Mouse (Mus musculus) MEL (cell line): Measurements from ENCODE around the gene Styx. TPM values are rescaled to one million over a fixed set of nuclear protein-coding genes. Genes with fewer than 3 reads are reported as not detected.

Source experiments
- DNase-seq: peaks from one replicate; pipeline ENCODE4 v3.0.0; 2011; ENCODE audit warnings: low read depth, low spot score
- H3K27ac ChIP-seq: 2 replicates; pipeline ENCODE4 v1.5.1; 2012; ENCODE audit warnings: low read depth, mild to moderate bottlenecking, control low read depth, low read length, moderate library complexity; ENCODE audit not compliant: control insufficient read depth
- H3K27me3 ChIP-seq, 2 experiments: fragments of 150-350 bp in 1 of 2; sonication (generic) in 1 of 2; 2 replicates each; pipeline ENCODE4 v1.6.1; 2012; ENCODE audit warnings: low read length in 2 of 2, mild to moderate bottlenecking in 2 of 2, improper control_type of control experiment in 1 of 2, moderate library complexity in 1 of 2; ENCODE audit not compliant: insufficient read depth in 2 of 2, control insufficient read depth in 1 of 2
- H3K36me3 ChIP-seq, 2 experiments: 2 replicates each; pipeline ENCODE4 v1.6.1; 2012 to 2014; ENCODE audit warnings: low read length in 2 of 2, improper control_type of control experiment in 1 of 2, inconsistent platforms in 1 of 2, mild to moderate bottlenecking in 1 of 2; ENCODE audit not compliant: insufficient read depth in 2 of 2, control insufficient read depth in 1 of 2
- H3K4me1 ChIP-seq, 2 experiments: fragments of 150-350 bp in 1 of 2; sonication (generic) in 1 of 2; 2 replicates each; pipeline ENCODE4 v1.6.1; 2012; ENCODE audit warnings: low read length in 2 of 2, improper control_type of control experiment in 1 of 2, mild to moderate bottlenecking in 1 of 2; ENCODE audit not compliant: insufficient read depth in 2 of 2, control insufficient read depth in 1 of 2
- H3K4me3 ChIP-seq, 2 experiments: fragments of 150-350 bp in 1 of 2; sonication (generic) in 1 of 2; 2 replicates each; pipeline ENCODE4 v1.5.1; 2012; ENCODE audit warnings: low read depth in 2 of 2, low read length in 2 of 2, mild to moderate bottlenecking in 2 of 2, moderate library complexity in 2 of 2, control low read depth in 1 of 2, improper control_type of control experiment in 1 of 2; ENCODE audit not compliant: control insufficient read depth in 1 of 2, insufficient read depth in 1 of 2
- H3K79me2 ChIP-seq: 2 replicates; pipeline ENCODE4 v1.6.1; 2012; ENCODE audit warnings: mild to moderate bottlenecking, low read length, moderate library complexity; ENCODE audit not compliant: control insufficient read depth, poor library complexity, insufficient read depth
- H3K9ac ChIP-seq: 2 replicates; pipeline ENCODE4 v1.6.1; 2012; ENCODE audit warnings: low read depth, mild to moderate bottlenecking, control low read depth, low read length, moderate library complexity; ENCODE audit not compliant: control insufficient read depth, poor library complexity, severe bottlenecking
- H3K9me3 ChIP-seq: fragments of 150-350 bp; sonication (generic); replicated peaks from 2 replicates; pipeline ENCODE4 v1.6.1; 2012; ENCODE audit warnings: mild to moderate bottlenecking, low read length, improper control_type of control experiment, moderate library complexity; ENCODE audit not compliant: insufficient read depth
- CHD1 ChIP-seq: IDR thresholded peaks from 2 replicates; pipeline ENCODE4 v1.6.1; 2012; ENCODE audit warnings: low read depth, mild to moderate bottlenecking, inconsistent platforms, low read length, improper control_type of control experiment
- CTCF ChIP-seq, 3 experiments: IDR thresholded peaks in 2 of 3; conservative IDR thresholded peaks in 1 of 3; 2 replicates each; pipeline ENCODE4 v1.5.1; 2011 to 2012; ENCODE audit warnings: low read length in 3 of 3, low read depth in 2 of 3, mild to moderate bottlenecking in 2 of 3, improper control_type of control experiment in 1 of 3, inconsistent platforms in 1 of 3, mixed read lengths in 1 of 3, moderate library complexity in 1 of 3; ENCODE audit not compliant: control insufficient read depth in 1 of 3, insufficient read depth in 1 of 3, poor library complexity in 1 of 3, severe bottlenecking in 1 of 3
- E2F4 ChIP-seq: IDR thresholded peaks from 2 replicates; pipeline ENCODE4 v1.6.1; 2011; ENCODE audit warnings: low read depth, low read length, improper control_type of control experiment, borderline replicate concordance
- ELF1 ChIP-seq: IDR thresholded peaks from 2 replicates; pipeline ENCODE4 v1.6.1; 2014; ENCODE audit warnings: low read depth, mild to moderate bottlenecking, inconsistent platforms, low read length, improper control_type of control experiment, moderate library complexity
- EP300 ChIP-seq, 2 experiments: IDR thresholded peaks; 2 replicates each; pipeline ENCODE4 v1.6.1; 2011; ENCODE audit warnings: improper control_type of control experiment in 2 of 2, low read length in 2 of 2, low read depth in 1 of 2, mild to moderate bottlenecking in 1 of 2
- ETS1 ChIP-seq: IDR thresholded peaks from 2 replicates; pipeline ENCODE4 v1.6.1; 2012; ENCODE audit warnings: low read depth, mild to moderate bottlenecking, inconsistent platforms, low read length, improper control_type of control experiment, moderate library complexity
- GABPA ChIP-seq: IDR thresholded peaks from 2 replicates; pipeline ENCODE4 v1.6.1; 2012; ENCODE audit warnings: low read depth, mild to moderate bottlenecking, inconsistent platforms, low read length, improper control_type of control experiment, moderate library complexity
- GATA1 ChIP-seq: IDR thresholded peaks from 2 replicates; pipeline ENCODE4 v1.6.1; 2011; ENCODE audit warnings: low read depth, low read length, improper control_type of control experiment
- JUND ChIP-seq: IDR thresholded peaks from 2 replicates; pipeline ENCODE4 v1.6.1; 2011; ENCODE audit warnings: low read depth, mild to moderate bottlenecking, improper control_type of control experiment, low read length
- MAFK ChIP-seq: IDR thresholded peaks from 2 replicates; pipeline ENCODE4 v1.6.1; 2011; ENCODE audit warnings: low read depth, mild to moderate bottlenecking, low read length, improper control_type of control experiment, borderline replicate concordance
- MAX ChIP-seq: IDR thresholded peaks from 2 replicates; pipeline ENCODE4 v1.6.1; 2011; ENCODE audit warnings: low read length, improper control_type of control experiment
- MAZ ChIP-seq: IDR thresholded peaks from 2 replicates; pipeline ENCODE4 v1.6.1; 2012; ENCODE audit warnings: low read depth, mild to moderate bottlenecking, inconsistent platforms, low read length, improper control_type of control experiment
- MEF2A ChIP-seq: IDR thresholded peaks from 2 replicates; pipeline ENCODE4 v1.6.1; 2014; ENCODE audit warnings: low read depth, mild to moderate bottlenecking, inconsistent platforms, low read length, improper control_type of control experiment; ENCODE audit not compliant: poor library complexity, insufficient replicate concordance, severe bottlenecking; ENCODE audit errors: extremely low read depth
- MXI1 ChIP-seq: IDR thresholded peaks from 2 replicates; pipeline ENCODE4 v1.6.1; 2011; ENCODE audit warnings: mild to moderate bottlenecking, low read depth, low read length, improper control_type of control experiment
- MYB ChIP-seq: IDR thresholded peaks from 2 replicates; pipeline ENCODE4 v1.6.1; 2011; ENCODE audit warnings: mild to moderate bottlenecking, low read depth, low read length, improper control_type of control experiment
- MYC ChIP-seq: IDR thresholded peaks from 2 replicates; pipeline ENCODE4 v1.6.1; 2011; ENCODE audit warnings: low read depth, mild to moderate bottlenecking, low read length, improper control_type of control experiment, moderate library complexity
- NRF1 ChIP-seq: IDR thresholded peaks from 2 replicates; pipeline ENCODE4 v1.6.1; 2014; ENCODE audit warnings: low read depth, mild to moderate bottlenecking, inconsistent platforms, low read length, improper control_type of control experiment, moderate library complexity; ENCODE audit not compliant: poor library complexity, insufficient read depth, severe bottlenecking
- POLR2A ChIP-seq, 2 experiments: IDR thresholded peaks; 2 replicates each; pipeline ENCODE4 v1.6.1; 2011 to 2012; ENCODE audit warnings: low read length in 2 of 2, mild to moderate bottlenecking in 2 of 2, control low read depth in 1 of 2, improper control_type of control experiment in 1 of 2, low read depth in 1 of 2, moderate library complexity in 1 of 2; ENCODE audit not compliant: control insufficient read depth in 1 of 2, insufficient read depth in 1 of 2, poor library complexity in 1 of 2
- RCOR1 ChIP-seq: IDR thresholded peaks from 2 replicates; pipeline ENCODE4 v1.6.1; 2012; ENCODE audit warnings: low read depth, mild to moderate bottlenecking, inconsistent platforms, low read length, improper control_type of control experiment
- SIN3A ChIP-seq: IDR thresholded peaks from 2 replicates; pipeline ENCODE4 v1.6.1; 2012; ENCODE audit warnings: low read length, improper control_type of control experiment, inconsistent platforms
- TAL1 ChIP-seq: IDR thresholded peaks from 2 replicates; pipeline ENCODE4 v1.6.1; 2012; ENCODE audit warnings: mild to moderate bottlenecking, inconsistent platforms, low read length, moderate library complexity, mixed read lengths
- TBP ChIP-seq: IDR thresholded peaks from 2 replicates; pipeline ENCODE4 v1.8.0; 2011; ENCODE audit warnings: low read depth, low read length, improper control_type of control experiment
- TCF12 ChIP-seq: IDR thresholded peaks from 2 replicates; pipeline ENCODE4 v1.6.1; 2014; ENCODE audit warnings: low read depth, mild to moderate bottlenecking, inconsistent platforms, low read length, improper control_type of control experiment, moderate library complexity
- UBTF ChIP-seq: IDR thresholded peaks from 2 replicates; pipeline ENCODE4 v1.6.1; 2012; ENCODE audit warnings: low read depth, mild to moderate bottlenecking, inconsistent platforms, low read length, improper control_type of control experiment, moderate library complexity, borderline replicate concordance; ENCODE audit not compliant: insufficient read depth
- ZC3H11A ChIP-seq: IDR thresholded peaks from 2 replicates; pipeline ENCODE4 v1.6.1; 2012; ENCODE audit warnings: low read depth, mild to moderate bottlenecking, inconsistent platforms, low read length, improper control_type of control experiment
- ZKSCAN1 ChIP-seq: IDR thresholded peaks from 2 replicates; pipeline ENCODE4 v1.6.1; 2012; ENCODE audit warnings: low read depth, mild to moderate bottlenecking, inconsistent platforms, low read length, improper control_type of control experiment, moderate library complexity
- ZMIZ1 ChIP-seq: IDR thresholded peaks from 2 replicates; pipeline ENCODE4 v1.6.1; 2012; ENCODE audit warnings: low read depth, mild to moderate bottlenecking, inconsistent platforms, low read length, improper control_type of control experiment, moderate library complexity
- ZNF384 ChIP-seq: IDR thresholded peaks from 2 replicates; pipeline ENCODE4 v1.6.1; 2012; ENCODE audit warnings: low read depth, mild to moderate bottlenecking, inconsistent platforms, low read length, improper control_type of control experiment
- polyA plus RNA-seq, 2 experiments: library from polyadenylated mRNA; stranded (reverse) in 1 of 2; unstranded in 1 of 2; fragments of >175 nt in 1 of 2; fragments of >200 nt in 1 of 2; gene quantifications; 2 replicates each; pipeline versions ENCODE4 v1.2.1 to v1.2.4; 2012; ENCODE audit warnings: low replicate concordance in 2 of 2, low read depth in 1 of 2; ENCODE audit not compliant: insufficient read length in 2 of 2, insufficient read depth in 1 of 2, missing spikeins in 1 of 2
- total RNA-seq: library from RNA; depleted of rRNA; stranded (reverse); fragments of 300-350 nt; gene quantifications from 2 replicates; pipeline ENCODE4 v1.2.3, GENCODE M21; 2012

Styx gene
- total and polyA plus RNA-seq, 3 experiments: 18.0 to 27.2 TPM; not detected in 1

DNA sequence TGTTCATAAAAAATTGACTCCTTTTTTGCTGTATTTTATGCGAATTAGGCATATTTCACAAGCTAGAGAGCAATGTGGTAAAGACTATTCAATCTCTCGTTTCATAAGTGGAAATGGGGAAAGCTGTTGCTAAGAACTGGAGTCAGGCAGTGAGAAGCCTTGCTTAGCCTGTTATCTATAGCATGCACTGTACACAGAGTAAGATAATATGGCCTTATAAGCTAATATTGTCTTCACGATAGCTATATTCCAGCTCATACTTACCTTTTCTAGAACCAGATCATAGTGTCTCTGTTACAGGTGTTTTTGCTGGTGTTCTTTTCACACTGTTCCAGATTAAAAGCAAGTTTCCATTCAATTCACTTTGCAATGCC lies 31.7 kb upstream of the Styx start:
- Histone ChIP-seq H3K36me3 (peaks cover 0 to 49% of the 10 kb centered on the region in 2 experiments; a peak in 3 of 4 replicates), H3K4me1 (peaks cover 26 to 30% of the 10 kb centered on the region in 2 experiments), H3K27me3 (no peaks in the 10 kb centered on the region), H3K79me2 (peaks cover 40% of the 10 kb centered on the region), H3K27ac (peak overlapping the region; percentile 82), H3K9me3 (no peaks in the 10 kb centered on the region), H3K4me3 (peak overlapping the region; percentile 10 to 70), H3K9ac (peak overlapping the region; percentile 88)
- DNase-seq: peak; percentile 81
- TF ChIP-seq MAZ (no peak), POLR2A (IDR thresholded peaks at IDR 0.05; ENCODE audit: control insufficient read depth in 1 of 2, insufficient read depth in 1 of 2, low read depth in 1 of 2, low read length in 2 of 2, poor library complexity in 1 of 2) (no peak), TBP (peak; percentile 58; the same call in 1 of the 2 replicates), TCF12 (peak; percentile 91), ZKSCAN1 (no peak), MEF2A (no peak), ZMIZ1 (no peak), ETS1 (peak; percentile 82), CTCF (IDR thresholded peaks at IDR 0.05 in 2 of 3, conservative IDR thresholded peaks at IDR 0.05 in 1 of 3; ENCODE audit: control insufficient read depth in 1 of 3, insufficient read depth in 1 of 3, low read depth in 2 of 3, low read length in 3 of 3, poor library complexity in 1 of 3, severe bottlenecking in 1 of 3) (no peak), CHD1 (peak; percentile 51; the same call in 1 of the 2 replicates), GATA1 (peak; percentile 98), MYC (no peak), MYB (no peak), TAL1 (peak; percentile 76), RCOR1 (peak; percentile 82; the same call in 1 of the 2 replicates), SIN3A (peak; percentile 79), MXI1 (0 out of 2 replicates have a peak, but pooled peaks have one; percentile 36), E2F4 (no peak), MAFK (no peak), ZC3H11A (no peak), EP300 (IDR thresholded peaks at IDR 0.05; ENCODE audit: low read depth in 1 of 2, low read length in 2 of 2) (peak; percentile 86 to 89)

DNA sequence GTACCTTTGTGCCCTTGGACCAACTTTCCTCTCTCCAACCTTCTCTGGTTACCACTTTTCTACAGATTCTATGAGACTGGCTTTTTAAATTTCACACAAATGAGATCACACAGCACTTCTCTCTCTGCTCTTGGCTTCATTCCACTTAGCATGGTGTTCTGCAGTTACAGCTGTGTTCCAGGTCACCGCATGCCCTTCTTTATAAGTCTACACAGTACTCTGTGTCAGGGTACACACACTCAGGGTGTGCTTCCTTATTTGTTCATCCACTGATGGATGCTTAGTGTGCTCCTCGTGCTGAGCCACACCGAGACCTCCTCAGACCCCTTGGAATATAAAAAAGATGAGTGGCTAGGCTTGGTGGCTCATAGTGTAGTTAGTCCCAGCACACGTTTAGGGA lies 30.8 kb upstream of the Styx start:
- peak; percentile 68 for DNase-seq
- Histone ChIP-seq H3K27ac (peak overlapping the region; percentile 100), H3K9me3 (no peaks in the 10 kb centered on the region), H3K4me3 (peak overlapping the region in 1 of 2 experiments; percentile 8; a peak in 1 of 4 replicates), H3K9ac (peak overlapping the region; percentile 79), H3K36me3 (peaks cover 0 to 53% of the 10 kb centered on the region in 2 experiments; a peak in 3 of 4 replicates), H3K4me1 (peaks cover 26 to 28% of the 10 kb centered on the region in 2 experiments), H3K79me2 (peaks cover 34% of the 10 kb centered on the region), H3K27me3 (no peaks in the 10 kb centered on the region)
- TF ChIP-seq MAX (no peak), NRF1 (no peak), UBTF (no peak), MXI1 (peak; percentile 28; the same call in 1 of the 2 replicates), GABPA (no peak), MEF2A (no peak), SIN3A (0 out of 2 replicates have a peak, but pooled peaks have one; percentile 32), ELF1 (no peak), ZMIZ1 (no peak), TBP (no peak), ZNF384 (no peak), ETS1 (peak; percentile 85), JUND (no peak), GATA1 (no peak), MYC (peak; percentile 10; the same call in 1 of the 2 replicates)
